Mouse (Mus musculus) frontal cortex, adult (tissue): Measurements from ENCODE around the gene Elfn1.

Experiments used
- ATAC-seq: cut with Nextera tagmentation; 2 replicates; pipeline ENCODE4 v1.9.2; 2017; ENCODE audit warnings: mild to moderate bottlenecking, moderate library complexity, mixed read lengths; ENCODE audit not compliant: low TSS enrichment

The Elfn1 gene

GRCm38 (mm10) chr5:140021755-140022154, 114.0 kb downstream of the Elfn1 start:
- peak; percentile 58 for ATAC-seq

- ATAC-seq, result no peak
These were observed 115.1 kb downstream of the Elfn1 start for GRCm38 (mm10) chr5:140022861-140023260.

GRCm38 (mm10) chr5:140023941-140024500, 116.3 kb downstream of the Elfn1 start:
- ATAC-seq, result 0 out of 2 replicates have a peak, but pooled peaks have one; percentile 45
